Mouse (Mus musculus) right cerebral cortex, adult 18-20 months (tissue): Measurements from ENCODE around the gene Grb10.

ENCODE experiments used
- DNase-seq: peaks from one replicate; pipeline ENCODE4 v3.0.0; 2022; ENCODE audit warnings: mixed read lengths

The Grb10 gene

GRCm38 (mm10) chr11:11944082-11944349, 94.5 kb downstream of the Grb10 start:
- DNase-seq = no peak

- DNase-seq = no peak
Measured at GRCm38 (mm10) chr11:11943240-11944081, 95.0 kb downstream of the Grb10 start.

GRCm38 (mm10) chr11:11942320-11943217, 95.9 kb downstream of the Grb10 start:
- DNase-seq = no peak

GRCm38 (mm10) chr11:11940833-11941681, 97.4 kb downstream of the Grb10 start:
- DNase-seq = no peak

GRCm38 (mm10) chr11:11939611-11940010, 98.9 kb downstream of the Grb10 start:
- no peak for DNase-seq

- DNase-seq = no peak
Measured at GRCm38 (mm10) chr11:11938591-11938990, 99.9 kb downstream of the Grb10 start.

- DNase-seq = no peak
Measured at GRCm38 (mm10) chr11:11937340-11938030, 101.0 kb downstream of the Grb10 start.

- no peak for DNase-seq
Measured at GRCm38 (mm10) chr11:11934808-11935207, 103.7 kb downstream of the Grb10 start.

- DNase-seq = peak; percentile 47
Measured at GRCm38 (mm10) chr11:11932102-11932789, 106.2 kb downstream of the Grb10 start.

GRCm38 (mm10) chr11:11931688-11932087, 106.8 kb downstream of the Grb10 start:
- no peak for DNase-seq

- DNase-seq = no peak
Measured at GRCm38 (mm10) chr11:11930527-11930926, 108.0 kb downstream of the Grb10 start.

GRCm38 (mm10) chr11:11929059-11929458, 109.4 kb downstream of the Grb10 start:
- no peak for DNase-seq

- no peak for DNase-seq
Measured at GRCm38 (mm10) chr11:11928586-11928985, 109.9 kb downstream of the Grb10 start.

- no peak for DNase-seq
Measured at GRCm38 (mm10) chr11:11923900-11924299, 114.6 kb downstream of the Grb10 start.

GRCm38 (mm10) chr11:11923345-11923744, 115.1 kb downstream of the Grb10 start:
- DNase-seq = no peak

- no peak for DNase-seq
Measured at GRCm38 (mm10) chr11:11922106-11922505, 116.4 kb downstream of the Grb10 start.

GRCm38 (mm10) chr11:11907703-11908413, 130.6 kb downstream of the Grb10 start:
- DNase-seq = peak; percentile 27

- DNase-seq = no peak
Measured at GRCm38 (mm10) chr11:11905518-11905917, 133.0 kb downstream of the Grb10 start.

- no peak for DNase-seq
Measured at GRCm38 (mm10) chr11:11904995-11905394, 133.5 kb downstream of the Grb10 start.

- DNase-seq = no peak
Measured at GRCm38 (mm10) chr11:11901509-11901908, 137.0 kb downstream of the Grb10 start.

- DNase-seq = no peak
Measured at GRCm38 (mm10) chr11:11898496-11898895, 140.0 kb downstream of the Grb10 start.
